Mouse (Mus musculus) lung, postnatal 10 days (tissue): ENCODE results near the gene Brms1.

Experiments used
- DNase-seq: peaks from one replicate; pipeline ENCODE4 v3.0.0; 2021

The Brms1 gene

GRCm38 (mm10) chr19:5039301-5040114 is 1.6 kb upstream of the Brms1 start:
- DNase-seq: no peak

- DNase-seq: no peak
These were observed 434 bp downstream of the Brms1 start for GRCm38 (mm10) chr19:5041588-5041987.

- no peak for DNase-seq
These were observed 4.4 kb downstream of the Brms1 start for GRCm38 (mm10) chr19:5045531-5045930.

GRCm38 (mm10) chr19:5048138-5049056 is 7.2 kb downstream of the Brms1 start:
- no peak for DNase-seq

- DNase-seq: no peak
These were observed 8.2 kb downstream of the Brms1 start for GRCm38 (mm10) chr19:5049325-5049724.

GRCm38 (mm10) chr19:5050047-5050905 is 9.1 kb downstream of the Brms1 start, which contains the start of gene Rin1:
Rin1 (plus strand) TSS chr19:5050481.
- DNase-seq: peak; percentile 70

- DNase-seq: no peak
These were observed 9.9 kb downstream of the Brms1 start for GRCm38 (mm10) chr19:5051031-5051430.

GRCm38 (mm10) chr19:5051515-5051914 is 10.4 kb downstream of the Brms1 start:
- DNase-seq: no peak

GRCm38 (mm10) chr19:5052166-5052822 is 11.1 kb downstream of the Brms1 start:
- no peak for DNase-seq

- DNase-seq: no peak
These were observed 11.7 kb downstream of the Brms1 start for GRCm38 (mm10) chr19:5052853-5053252.

GRCm38 (mm10) chr19:5053909-5054308 is 12.8 kb downstream of the Brms1 start:
- DNase-seq: peak; percentile 67

GRCm38 (mm10) chr19:5056251-5056650 is 15.1 kb downstream of the Brms1 start:
- peak; percentile 81 for DNase-seq

- peak; percentile 86 for DNase-seq
These were observed 17.0 kb downstream of the Brms1 start for GRCm38 (mm10) chr19:5057876-5058775.

GRCm38 (mm10) chr19:5058801-5059771 is 17.9 kb downstream of the Brms1 start:
- peak; percentile 87 for DNase-seq

- DNase-seq: peak; percentile 91
These were observed 19.5 kb downstream of the Brms1 start for GRCm38 (mm10) chr19:5060365-5061330.

GRCm38 (mm10) chr19:5062041-5062440 is 20.9 kb downstream of the Brms1 start:
- DNase-seq: no peak

GRCm38 (mm10) chr19:5062446-5062845 is 21.3 kb downstream of the Brms1 start:
- peak; percentile 50 for DNase-seq

GRCm38 (mm10) chr19:5065104-5065503 is 23.9 kb downstream of the Brms1 start:
- peak; percentile 50 for DNase-seq
